Comparison of ENCODE assay signal across 9 mouse cellular contexts in the genomic region with DNA sequence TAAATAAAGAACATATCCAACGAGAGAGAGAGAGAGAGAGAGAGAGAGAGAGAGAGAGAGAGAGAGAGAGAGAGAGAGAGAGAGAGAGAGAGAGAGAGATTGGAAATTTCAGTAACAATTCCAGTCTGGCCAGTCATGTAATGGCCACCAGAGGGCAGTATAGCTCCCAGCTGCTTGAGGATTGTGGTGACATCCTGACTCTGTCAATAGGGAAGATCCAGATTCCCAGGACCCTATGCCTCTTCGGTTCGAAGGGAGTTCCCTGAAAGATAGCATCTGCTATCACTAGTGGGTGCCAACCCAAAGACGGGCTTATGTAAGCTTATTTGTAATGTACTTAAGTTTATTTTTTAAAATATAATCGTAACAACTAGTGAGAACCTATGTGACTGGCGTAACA.
DNase-seq lines count a peak whose midpoint lies in the region; ATAC-seq and TF ChIP-seq lines count a peak whose summit lies in the region.
"Had no signal": no experiment of that assay in that cellular context is flagged by ENCODE, and none has a peak within 500 bp of the region (broad histone marks: within the 10 kb centered on the region; RNA-seq: fewer than 3 reads in every experiment).

No protein-coding gene starts in this region.

- H3K4me2 ChIP-seq in CH12.LX (ENCODE audit: insufficient read depth, low read depth, poor library complexity, severe bottlenecking): peak overlapping the region; percentile 18; the same call in 1 of the 2 replicates
- no peak overlapping the region for H3K4me2 ChIP-seq in intestine, postnatal 0 days (replicated peaks; ENCODE audit: low read depth)
- no peak overlapping the region for H3K4me2 ChIP-seq in midbrain, embryonic 14.5 days (ENCODE audit: low read length)
- H3K4me2 ChIP-seq: neural tube, embryonic 13.5 days had no signal

- no peaks in the 10 kb centered on the region for H3K79me2 ChIP-seq in CH12.LX (replicated peaks; ENCODE audit: control insufficient read depth, extremely low read depth, insufficient read depth, poor library complexity, severe bottlenecking)

- H3K4me1 ChIP-seq in CH12.LX (ENCODE audit: control insufficient read depth in 1 of 2, insufficient read depth in 2 of 2): peaks cover 0 to 12% of the 10 kb centered on the region in 2 experiments; a peak in 2 of 4 replicates
- H3K4me1 ChIP-seq in intestine, postnatal 0 days (replicated peaks; ENCODE audit: control insufficient read depth, insufficient read depth, low read length): no peaks in the 10 kb centered on the region
- no peaks in the 10 kb centered on the region for H3K4me1 ChIP-seq in midbrain, embryonic 14.5 days (ENCODE audit: control insufficient read depth, insufficient read depth, low read length)
- H3K4me1 ChIP-seq: neural tube, embryonic 13.5 days had no signal

- TF ChIP-seq RAD21 in CH12.LX (IDR thresholded peaks at IDR 0.05; ENCODE audit: low read depth, low read length): peak; percentile 37

- in situ Hi-C loops in CH12.LX (cut with MboI; ENCODE audit: low pct_ligation_motif_present, low pct_unique_long_range_greater_than_20kb, low sequenced_read_pairs): no loop called here

- no peaks in the 10 kb centered on the region for H3K9me3 ChIP-seq in CH12.LX (replicated peaks; ENCODE audit: low read length)
- no peaks in the 10 kb centered on the region for H3K9me3 ChIP-seq in intestine, postnatal 0 days (ENCODE audit: control insufficient read depth)
- no peaks in the 10 kb centered on the region for H3K9me3 ChIP-seq in midbrain, embryonic 14.5 days (ENCODE audit: control insufficient read depth, low read length)
- H3K9me3 ChIP-seq: neural tube, embryonic 13.5 days had no signal

- no peak for TF ChIP-seq EP300 in CH12.LX (IDR thresholded peaks at IDR 0.05; ENCODE audit: low read length)

- peak overlapping the region; percentile 0 to 40 (median 18) for H3K4me3 ChIP-seq in CH12.LX (replicated peaks in 1 of 3; ENCODE audit: low read depth in 2 of 3, low read length in 2 of 3, poor library complexity in 1 of 3)
- H3K4me3 ChIP-seq in intestine, postnatal 0 days (ENCODE audit: low read depth, low read length): no peak overlapping the region
- H3K4me3 ChIP-seq in midbrain, embryonic 14.5 days (replicated peaks; ENCODE audit: low read depth, low read length): no peak overlapping the region
- H3K4me3 ChIP-seq: neural tube, embryonic 13.5 days had no signal

- H3K9ac ChIP-seq in CH12.LX (ENCODE audit: insufficient read depth, low read depth): 0 out of 2 replicates have a peak overlapping the region, but pooled peaks have one; percentile 6
- no peak overlapping the region for H3K9ac ChIP-seq in intestine, postnatal 0 days (ENCODE audit: low read depth, low read length)
- H3K9ac ChIP-seq in midbrain, embryonic 14.5 days (replicated peaks; ENCODE audit: low read length): no peak overlapping the region
- H3K9ac ChIP-seq: neural tube, embryonic 13.5 days had no signal

- no peak; the same call in 1 of the 2 replicates for ATAC-seq in intestine, postnatal 0 days
- no peak for ATAC-seq in midbrain, embryonic 14.5 days (ENCODE audit: low FRiP score, low TSS enrichment)

- no peaks in the 10 kb centered on the region for H3K27me3 ChIP-seq in CH12.LX (replicated peaks)
- no peaks in the 10 kb centered on the region for H3K27me3 ChIP-seq in intestine, postnatal 0 days (replicated peaks; ENCODE audit: control insufficient read depth, insufficient read depth, low read length)
- no peaks in the 10 kb centered on the region for H3K27me3 ChIP-seq in midbrain, embryonic 14.5 days (ENCODE audit: control insufficient read depth, insufficient read depth, low read length)
- H3K27me3 ChIP-seq: neural tube, embryonic 13.5 days had no signal

- WGBS in intestine, postnatal 0 days: 41% methylated on average over 6 of the region's 6 CpGs
- WGBS in midbrain, embryonic 14.5 days: 65% methylated on average over 6 of the region's 6 CpGs

- TF ChIP-seq POLR2A in CH12.LX (IDR thresholded peaks at IDR 0.05; ENCODE audit: low read depth, low read length): no peak

- H3K27ac ChIP-seq in CH12.LX (ENCODE audit: insufficient read depth, low read depth): no peak overlapping the region
- H3K27ac ChIP-seq in intestine, postnatal 0 days (ENCODE audit: low read depth, low read length): no peak overlapping the region
- no peak overlapping the region for H3K27ac ChIP-seq in midbrain, embryonic 14.5 days (replicated peaks; ENCODE audit: low read depth, low read length)
- H3K27ac ChIP-seq: neural tube, embryonic 13.5 days had no signal

- TF ChIP-seq CTCF in CH12.LX (conservative IDR thresholded peaks at IDR 0.05 in 1 of 2, IDR thresholded peaks at IDR 0.05 in 1 of 2; ENCODE audit: low read depth in 2 of 2, low read length in 2 of 2): peak; percentile 71 to 73
- peak; percentile 83 for TF ChIP-seq CTCF in intestine, postnatal 0 days (IDR thresholded peaks at IDR 0.05; ENCODE audit: low read depth)

- dilution Hi-C loops in CH12.LX (cut with MboI; ENCODE audit: extremely low pct_ligation_motif_present, extremely low pct_unique_long_range_greater_than_20kb, low sequenced_read_pairs): no loop called here

- DNase-seq in layer of hippocampus, adult 11-12 months (ENCODE audit: low spot score): peak; percentile 66
- DNase-seq in layer of hippocampus, adult 9-11 months: no peak
- DNase-seq in CH12.LX (ENCODE audit: extremely low read depth): peak; percentile 65
- peak; percentile 66 for DNase-seq in adrenal gland, postnatal 14 days
- DNase-seq in embryo, embryonic 11.5 days (ENCODE audit: low read depth, low spot score): peak; percentile 13
- peak; percentile 79 for DNase-seq in midbrain, embryonic 14.5 days
- peak; percentile 9 for DNase-seq in yolk sac, embryonic 10.5 days (ENCODE audit: low spot score)

- no peaks in the 10 kb centered on the region for H3K36me3 ChIP-seq in CH12.LX (replicated peaks in 1 of 2; ENCODE audit: control insufficient read depth in 1 of 2, insufficient read depth in 1 of 2, low read length in 1 of 2)
- no peaks in the 10 kb centered on the region for H3K36me3 ChIP-seq in intestine, postnatal 0 days (ENCODE audit: control insufficient read depth, insufficient read depth)
- H3K36me3 ChIP-seq in midbrain, embryonic 14.5 days (ENCODE audit: control insufficient read depth, insufficient read depth, low read length): no peaks in the 10 kb centered on the region
- H3K36me3 ChIP-seq: neural tube, embryonic 13.5 days had no signal

TF ChIP-seq in CH12.LX, 34 proteins besides CTCF, POLR2A, EP300 and RAD21:
- TF ChIP-seq NELFE (IDR thresholded peaks at IDR 0.05; ENCODE audit: low read depth, low read length) (no peak), TCF12 (IDR thresholded peaks at IDR 0.05; ENCODE audit: low read depth, low read length) (no peak), MAFK (IDR thresholded peaks at IDR 0.05; ENCODE audit: insufficient replicate concordance, low read length) (no peak), CHD2 (IDR thresholded peaks at IDR 0.05; ENCODE audit: low read length) (no peak), JUND (conservative IDR thresholded peaks at IDR 0.05; ENCODE audit: low read depth, low read length) (no peak), SMC3 (IDR thresholded peaks at IDR 0.05; ENCODE audit: low read depth, low read length) (peak; percentile 56)

Comparison
In these comparisons a context has a peak if more than half of its experiments do, and no peak if none do; other contexts are left out.
1. H3K4me3 ChIP-seq: peak in CH12.LX (3 of 3); none in intestine, postnatal 0 days (single experiment) and midbrain, embryonic 14.5 days (single experiment).